Mouse (Mus musculus) neural tube, embryonic 11.5 days (tissue): Measurements from ENCODE around the gene Isg20l2. TPM values are rescaled to one million over a fixed set of nuclear protein-coding genes. Genes with fewer than 3 reads are reported as not detected.

ENCODE experiments used
- ATAC-seq: fragments of 200-750 bp; cut with Nextera tagmentation; 2 replicates; pipeline ENCODE4 v1.8.0; 2017; ENCODE audit warnings: moderate number of reproducible peaks, mild to moderate bottlenecking, moderate TSS enrichment, moderate library complexity; ENCODE audit not compliant: insufficient read depth, low FRiP score, low TSS enrichment
- DNase-seq: peaks from one replicate; pipeline ENCODE4 v3.0.0-alpha.2; 2015; ENCODE audit warnings: low spot score
- H3K27ac ChIP-seq: fragments of 300-500 bp; sonication (generic); 2 replicates; pipeline ENCODE4 v1.5.1; 2014; ENCODE audit warnings: low read depth, mild to moderate bottlenecking, low read length
- H3K27me3 ChIP-seq: fragments of 300-500 bp; sonication (generic); 2 replicates; pipeline ENCODE4 v1.6.1; 2014; ENCODE audit warnings: mild to moderate bottlenecking, low read length, mixed read lengths; ENCODE audit not compliant: control insufficient read depth, insufficient read depth
- H3K36me3 ChIP-seq: fragments of 300-500 bp; sonication (generic); 2 replicates; pipeline ENCODE4 v1.6.1; 2014; ENCODE audit warnings: mild to moderate bottlenecking, low read length, moderate library complexity, mixed read lengths; ENCODE audit not compliant: control insufficient read depth, insufficient read depth
- H3K4me1 ChIP-seq: fragments of 300-500 bp; sonication (generic); 2 replicates; pipeline ENCODE4 v1.6.1; 2014; ENCODE audit warnings: low read length, mixed read lengths; ENCODE audit not compliant: control insufficient read depth, insufficient read depth
- H3K4me2 ChIP-seq: fragments of 300-500 bp; sonication (generic); 2 replicates; pipeline ENCODE4 v1.6.1; 2014; ENCODE audit warnings: low read depth, mild to moderate bottlenecking, moderate library complexity
- H3K4me3 ChIP-seq: fragments of 300-500 bp; sonication (generic); 2 replicates; pipeline ENCODE4 v1.5.1; 2014; ENCODE audit warnings: low read depth, low read length
- H3K9ac ChIP-seq: fragments of 300-500 bp; sonication (generic); 2 replicates; pipeline ENCODE4 v1.6.1; 2014; ENCODE audit warnings: mild to moderate bottlenecking, low read length
- H3K9me3 ChIP-seq: fragments of 300-500 bp; sonication (generic); 2 replicates; pipeline ENCODE4 v1.6.1; 2016; ENCODE audit warnings: low read length; ENCODE audit not compliant: control insufficient read depth
- WGBS: fragments of 180-500 bp; shearing (Covaris S2); extraction: QIAGEN DNeasy Blood & Tissue Kit; methylation state at CpG from one replicate; pipeline ENCODE4 v1.1.7; 2014; 5-methylcytosine and 5-hydroxymethylcytosine counted together
- polyA plus RNA-seq: library from polyadenylated mRNA; unstranded; fragments of >200 nt; fragmentation: Nextera tagmentation; extraction: Ambion mirVana; gene quantifications from 2 replicates; pipeline ENCODE4 v1.2.1, GENCODE M21; 2014

The Isg20l2 gene
- polyA plus RNA-seq, 1 experiment from 2014 or later: 52.3 TPM

DNA sequence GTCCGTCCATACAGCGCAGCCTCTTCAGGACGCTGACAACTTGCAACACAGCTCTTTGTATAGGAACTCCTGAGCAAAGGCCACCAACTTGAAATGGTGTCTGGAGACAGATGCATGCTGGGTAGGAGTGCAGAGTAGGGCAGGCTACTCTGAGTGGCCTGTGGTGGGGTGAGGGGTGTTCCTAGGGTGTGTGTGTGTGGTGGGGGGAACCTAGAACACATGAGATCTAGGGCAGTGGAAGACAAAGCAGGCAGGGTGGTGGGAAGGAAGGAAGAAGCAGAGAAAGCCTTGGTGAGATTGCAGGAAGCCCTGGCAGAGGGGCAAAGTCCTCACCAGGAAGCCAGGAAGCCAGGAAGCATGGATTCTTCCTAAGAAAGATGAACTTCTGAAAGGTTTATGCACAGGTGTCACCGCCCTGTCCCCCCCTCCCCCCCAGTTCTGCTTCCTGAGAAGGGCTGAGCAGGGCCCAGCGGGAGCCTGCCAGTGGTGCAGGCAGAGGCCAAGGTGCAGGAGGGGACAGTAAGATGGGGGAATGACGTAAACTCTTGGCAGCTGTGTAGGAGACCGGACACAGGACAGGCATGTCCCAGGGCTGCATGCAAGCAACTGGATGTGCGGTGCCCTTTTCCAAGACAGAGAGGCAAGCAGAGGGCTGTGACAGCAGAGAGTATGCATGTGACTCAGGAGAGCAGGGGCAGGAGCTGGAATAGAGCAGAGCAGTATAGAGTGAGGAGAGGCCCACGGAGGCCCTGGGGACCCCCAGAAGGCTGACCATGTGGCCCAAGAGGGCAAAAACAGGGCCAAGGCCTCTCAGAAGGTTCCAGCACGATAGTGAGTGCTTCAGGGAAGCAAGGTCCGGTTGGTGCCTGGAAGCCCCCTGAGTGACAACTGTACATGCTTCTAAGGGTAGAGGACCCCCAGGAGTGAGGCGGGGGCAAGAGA, 52.1 kb downstream of the Isg20l2 start:
- peaks cover 2% of the 10 kb centered on the region; the same call in 1 of the 2 replicates for H3K36me3 ChIP-seq
- H3K4me3 ChIP-seq: no peak overlapping the region

DNA sequence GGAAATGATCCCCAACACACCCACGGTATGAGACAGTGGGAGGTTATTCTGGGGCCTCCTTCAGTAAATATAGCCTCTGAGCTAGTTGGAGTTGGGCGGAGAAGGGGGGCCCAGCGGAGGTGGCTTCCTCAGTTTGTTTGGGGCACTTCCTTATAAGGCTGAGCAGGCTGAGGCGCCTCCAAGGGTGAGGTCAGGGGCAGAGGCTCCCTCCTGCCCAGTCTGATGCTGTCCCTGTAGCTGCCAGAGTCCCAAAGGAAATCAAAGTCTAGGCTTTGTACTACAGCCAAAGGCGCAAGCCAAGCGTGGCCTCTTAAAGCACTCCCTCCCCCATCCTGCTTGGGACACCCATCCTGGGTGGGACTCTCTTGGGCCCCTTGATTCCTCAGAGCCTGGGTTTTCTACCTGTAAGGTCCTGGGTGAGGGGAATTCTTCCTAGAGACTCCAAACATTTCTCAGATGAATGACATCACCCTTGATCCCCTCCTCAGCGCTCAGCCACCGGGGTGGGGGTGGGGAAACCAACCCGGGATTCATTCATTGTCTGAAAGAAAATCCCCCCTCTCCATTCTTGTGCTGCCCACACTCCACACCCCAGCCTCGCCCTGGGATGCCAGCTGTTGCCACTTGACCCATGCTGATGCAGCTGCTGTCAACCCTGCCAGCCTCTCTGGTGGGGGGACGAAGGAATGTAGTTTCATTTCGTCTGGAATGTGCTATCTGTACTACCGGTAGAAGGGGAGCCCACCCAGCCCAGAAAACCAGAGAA, 52.9 kb downstream of the Isg20l2 start:
- WGBS: 3% methylated on average over 13 of the region's 13 CpGs
- H3K36me3 ChIP-seq: peaks cover under 1% of the 10 kb centered on the region; the same call in 1 of the 2 replicates
- H3K4me1 ChIP-seq: peaks cover 60% of the 10 kb centered on the region
- no peaks in the 10 kb centered on the region for H3K9me3 ChIP-seq
- no peak overlapping the region for H3K4me3 ChIP-seq
- DNase-seq (peak; percentile 71), ATAC-seq (no peak)
- H3K27me3 ChIP-seq: no peaks in the 10 kb centered on the region
- H3K27ac ChIP-seq: peak overlapping the region; percentile 85
- H3K4me2 ChIP-seq: peak overlapping the region; percentile 27
- peak overlapping the region; percentile 41 for H3K9ac ChIP-seq

More for the DNA sequence above, 52.1 kb downstream of the Isg20l2 start:
- H3K4me1 ChIP-seq: peaks cover 56% of the 10 kb centered on the region
- peak overlapping the region; percentile 85 for H3K27ac ChIP-seq
- H3K4me2 ChIP-seq: peak overlapping the region; percentile 27
- DNase-seq: peak; percentile 17
- ATAC-seq: no peak
- no peaks in the 10 kb centered on the region for H3K9me3 ChIP-seq
- H3K9ac ChIP-seq: peak overlapping the region; percentile 42
- H3K27me3 ChIP-seq: no peaks in the 10 kb centered on the region
- WGBS: 36% methylated on average over 12 of the region's 12 CpGs

DNA sequence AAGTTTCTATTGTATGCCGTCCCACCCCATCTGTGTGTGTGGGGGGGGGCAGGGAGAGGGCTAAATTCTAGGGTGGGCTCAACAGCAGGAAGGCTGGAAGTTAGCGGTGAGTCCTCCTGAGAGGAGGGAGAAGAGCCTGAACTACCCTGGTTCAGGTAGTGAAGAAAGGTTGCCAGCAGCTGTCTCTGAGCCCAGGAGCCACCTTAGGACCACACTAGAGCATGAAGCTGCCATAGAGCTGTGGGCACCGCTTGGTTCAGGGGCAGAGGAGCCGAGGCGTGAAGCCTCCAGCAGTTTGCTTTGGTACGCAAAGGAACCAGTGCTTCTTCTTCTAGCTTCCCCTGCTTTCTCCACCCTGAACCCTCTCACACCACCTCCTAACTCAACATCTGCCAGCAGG, 53.5 kb downstream of the Isg20l2 start:
- 0 out of 2 replicates have a peak, but pooled peaks cover 2% of the 10 kb centered on the region for H3K27me3 ChIP-seq
- peaks cover 63% of the 10 kb centered on the region for H3K4me1 ChIP-seq
- H3K36me3 ChIP-seq: no peaks in the 10 kb centered on the region
- no peak overlapping the region for H3K4me3 ChIP-seq
- no peaks in the 10 kb centered on the region for H3K9me3 ChIP-seq
- 50% methylated on average over 6 of the region's 6 CpGs for WGBS
- no peak overlapping the region for H3K9ac ChIP-seq
- peak overlapping the region; percentile 27 for H3K4me2 ChIP-seq
- DNase-seq: peak; percentile 12
- no peak for ATAC-seq
- peak overlapping the region; percentile 85; the same call in 1 of the 2 replicates for H3K27ac ChIP-seq

DNA sequence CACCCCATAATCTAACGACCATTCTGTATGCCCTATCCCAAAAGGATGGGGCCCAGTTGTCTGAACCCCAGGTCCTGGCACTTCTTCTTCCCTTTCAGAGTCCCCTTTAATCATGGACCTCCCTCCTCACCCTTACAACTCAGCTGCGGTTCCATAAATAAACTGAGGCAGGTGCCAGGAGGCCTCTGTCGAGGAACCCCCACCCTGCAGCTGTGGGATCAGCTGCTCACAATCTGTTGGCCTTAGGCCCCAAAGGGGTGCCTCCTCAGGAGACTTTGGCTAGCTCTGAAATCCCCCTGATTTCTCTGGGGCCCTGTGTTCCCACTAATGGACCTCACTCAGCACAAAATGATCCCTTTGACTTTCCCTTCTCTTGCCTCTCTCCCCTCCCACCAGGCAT, 54.0 kb downstream of the Isg20l2 start:
- no peak overlapping the region for H3K4me2 ChIP-seq

DNA sequence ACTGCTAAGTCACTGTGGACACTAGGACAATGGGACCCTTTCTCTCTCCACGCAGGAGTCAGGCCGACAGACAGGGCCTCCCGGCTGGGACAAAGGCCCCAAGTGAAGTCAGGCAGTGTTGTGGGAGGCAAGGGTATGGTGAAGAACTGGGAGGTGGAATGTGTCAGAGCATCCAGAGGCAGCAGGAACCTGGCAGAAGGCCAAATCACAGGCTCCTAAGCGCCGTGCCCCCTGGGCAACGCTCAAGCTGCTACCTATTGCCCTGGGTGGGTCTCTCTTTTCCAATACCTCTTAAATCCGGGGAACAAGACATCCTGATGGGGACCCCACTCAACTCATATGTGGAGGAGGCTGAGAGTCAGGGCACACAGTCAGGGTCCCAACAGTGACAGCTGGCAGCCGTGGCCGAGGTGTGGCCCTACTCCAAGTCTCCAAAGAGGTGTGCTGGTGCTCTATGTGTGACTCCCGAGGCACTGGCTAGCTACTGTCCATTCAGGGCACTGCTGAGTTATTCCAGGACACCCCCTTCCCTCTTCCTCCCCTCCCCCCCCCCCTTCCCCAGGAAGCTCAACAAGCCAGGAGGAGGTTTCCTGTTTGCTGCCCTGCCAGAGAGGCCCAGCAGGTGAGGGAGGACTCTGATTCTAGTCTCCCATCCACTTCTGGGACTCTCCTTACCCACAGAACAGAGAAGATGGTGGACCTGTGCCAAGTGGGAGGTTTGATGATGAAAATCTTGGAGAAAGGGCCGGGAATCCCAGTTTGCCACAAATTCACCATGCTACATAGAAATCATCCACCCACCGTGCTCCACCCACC, 55.6 kb downstream of the Isg20l2 start:
- Histone ChIP-seq H3K9ac (0 out of 2 replicates have a peak overlapping the region, but pooled peaks have one; percentile 5), H3K9me3 (no peaks in the 10 kb centered on the region), H3K4me3 (no peak overlapping the region), H3K4me1 (peaks cover 57% of the 10 kb centered on the region), H3K4me2 (0 out of 2 replicates have a peak overlapping the region, but pooled peaks have one; percentile 2), H3K27ac (peak overlapping the region; percentile 40), H3K36me3 (no peaks in the 10 kb centered on the region), H3K27me3 (0 out of 2 replicates have a peak, but pooled peaks cover 6% of the 10 kb centered on the region)
- 50% methylated on average over 12 of the region's 12 CpGs for WGBS
- DNase-seq (peak; percentile 69), ATAC-seq (0 out of 2 replicates have a peak, but pooled peaks have one; percentile 5)

More for the DNA sequence above, 54.0 kb downstream of the Isg20l2 start:
- Histone ChIP-seq H3K36me3 (no peaks in the 10 kb centered on the region), H3K4me3 (no peak overlapping the region), H3K4me1 (peaks cover 63% of the 10 kb centered on the region), H3K27me3 (0 out of 2 replicates have a peak, but pooled peaks cover 4% of the 10 kb centered on the region), H3K27ac (no peak overlapping the region), H3K9ac (no peak overlapping the region), H3K9me3 (no peaks in the 10 kb centered on the region)
- 37% methylated on average over 3 of the region's 3 CpGs for WGBS
- DNase-seq (no peak), ATAC-seq (no peak)

DNA sequence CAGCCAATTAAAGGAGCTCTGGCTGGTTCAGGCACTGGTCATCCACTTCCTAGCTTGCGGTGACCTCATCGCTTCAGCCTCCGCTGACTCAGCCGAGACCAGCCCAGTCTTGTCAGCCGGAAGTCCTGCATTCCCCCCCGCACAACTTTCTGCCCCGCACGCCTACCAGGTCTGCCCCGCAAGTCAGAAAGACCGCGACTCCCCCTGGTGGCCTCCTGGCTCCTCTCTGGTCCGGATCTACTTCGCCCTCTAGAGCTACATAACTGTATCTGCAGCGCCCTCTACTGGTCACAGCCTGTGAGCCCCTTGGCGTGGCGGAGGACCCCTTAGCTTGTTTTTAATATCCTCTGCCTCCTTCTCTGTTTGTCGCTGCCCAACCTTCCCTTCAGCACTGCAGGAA, 56.8 kb downstream of the Isg20l2 start:
- Histone ChIP-seq H3K4me1 (peaks cover 50% of the 10 kb centered on the region), H3K9ac (peak overlapping the region; percentile 24)
- peak; percentile 100 for DNase-seq

DNA sequence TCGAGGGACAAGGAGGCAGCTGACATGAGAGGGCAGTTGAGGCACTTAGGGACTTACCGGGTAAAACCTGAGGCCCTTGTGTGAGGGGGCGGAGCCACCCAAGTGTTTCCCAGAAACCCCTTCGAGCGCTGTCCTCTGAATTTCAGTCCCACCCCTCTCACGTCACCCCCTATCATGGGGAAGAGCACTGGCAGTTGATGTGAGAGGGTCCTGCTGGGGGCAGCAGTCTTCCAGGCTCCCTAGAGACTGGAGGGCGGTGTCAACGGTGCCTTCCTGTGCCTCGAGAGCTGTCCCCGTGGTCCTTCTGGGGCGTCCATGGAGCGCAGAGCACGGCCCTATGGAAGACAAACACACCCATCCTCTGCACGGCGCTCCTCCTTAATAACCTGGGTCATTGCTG, 57.5 kb downstream of the Isg20l2 start:
- under 1% methylated on average over 15 of the region's 15 CpGs for WGBS
- peak overlapping the region; percentile 20 for H3K4me3 ChIP-seq
- peaks cover 42% of the 10 kb centered on the region for H3K4me1 ChIP-seq
- no peaks in the 10 kb centered on the region for H3K36me3 ChIP-seq
- peak; percentile 85 for DNase-seq
- ATAC-seq: peak; percentile 52
- H3K27me3 ChIP-seq: 0 out of 2 replicates have a peak, but pooled peaks cover 8% of the 10 kb centered on the region
- peak overlapping the region; percentile 24 for H3K9ac ChIP-seq
- peak overlapping the region; percentile 73 for H3K4me2 ChIP-seq
- H3K9me3 ChIP-seq: no peaks in the 10 kb centered on the region
- peak overlapping the region; percentile 15; the same call in 1 of the 2 replicates for H3K27ac ChIP-seq

More for the DNA sequence above, 56.8 kb downstream of the Isg20l2 start:
- Histone ChIP-seq H3K36me3 (no peaks in the 10 kb centered on the region), H3K9me3 (no peaks in the 10 kb centered on the region), H3K4me3 (peak overlapping the region; percentile 20; the same call in 1 of the 2 replicates), H3K27me3 (0 out of 2 replicates have a peak, but pooled peaks cover 8% of the 10 kb centered on the region), H3K27ac (peak overlapping the region; percentile 15; the same call in 1 of the 2 replicates), H3K4me2 (peak overlapping the region; percentile 73)
- ATAC-seq: peak; percentile 65
- WGBS: 0% methylated on average over 17 of the region's 17 CpGs
